Mouse (Mus musculus) hindbrain, embryonic 14.5 days (tissue): ENCODE data around the gene Timm44. TPM values are rescaled to one million over a fixed set of nuclear protein-coding genes. Genes with fewer than 3 reads are reported as not detected.
"Not testable (repeated sequence)": the region's sequence is repeated elsewhere in the genome, so short reads cannot be mapped to it uniquely, and the experiment has no call there.

ENCODE experiments used
- ATAC-seq: fragments of 200-750 bp; cut with Nextera tagmentation; 2 replicates; pipeline ENCODE4 v1.8.0; 2017; ENCODE audit warnings: moderate number of reproducible peaks, mild to moderate bottlenecking, moderate TSS enrichment, moderate library complexity; ENCODE audit not compliant: low FRiP score
- DNase-seq: peaks from one replicate; pipeline ENCODE4 v3.0.0-alpha.2; 2015; ENCODE audit warnings: low spot score
- H3K27ac ChIP-seq: fragments of 300-500 bp; sonication (generic); 2 replicates; pipeline ENCODE4 v1.5.1; 2014; ENCODE audit warnings: mild to moderate bottlenecking, moderate library complexity
- H3K27me3 ChIP-seq: fragments of 300-500 bp; sonication (generic); 2 replicates; pipeline ENCODE4 v1.6.1; 2014; ENCODE audit warnings: mild to moderate bottlenecking, low read length, mixed read lengths; ENCODE audit not compliant: control insufficient read depth, insufficient read depth
- H3K36me3 ChIP-seq: fragments of 300-500 bp; sonication (generic); replicated peaks from 2 replicates; pipeline ENCODE4 v1.6.1; 2014; ENCODE audit not compliant: control insufficient read depth, insufficient read depth
- H3K4me1 ChIP-seq: fragments of 300-500 bp; sonication (generic); replicated peaks from 2 replicates; pipeline ENCODE4 v1.6.1; 2014; ENCODE audit warnings: antibody characterized with exemption, low read length, mixed read lengths; ENCODE audit not compliant: control insufficient read depth, insufficient read depth
- H3K4me2 ChIP-seq: fragments of 300-500 bp; sonication (generic); replicated peaks from 2 replicates; pipeline ENCODE4 v1.6.1; 2014; ENCODE audit warnings: mild to moderate bottlenecking, moderate library complexity
- H3K4me3 ChIP-seq: fragments of 300-500 bp; sonication (generic); replicated peaks from 2 replicates; pipeline ENCODE4 v1.5.1; 2014; ENCODE audit warnings: mild to moderate bottlenecking, low read length
- H3K9ac ChIP-seq: fragments of 300-500 bp; sonication (generic); 2 replicates; pipeline ENCODE4 v1.6.1; 2014
- H3K9me3 ChIP-seq: fragments of 300-500 bp; sonication (generic); 2 replicates; pipeline ENCODE4 v1.6.1; 2016; ENCODE audit warnings: low read length; ENCODE audit not compliant: control insufficient read depth
- WGBS: fragments of 180-500 bp; shearing (Covaris S2); extraction: QIAGEN DNeasy Blood & Tissue Kit; methylation state at CpG from one replicate; pipeline ENCODE4 v1.1.7; 2014; 5-methylcytosine and 5-hydroxymethylcytosine counted together
- polyA plus RNA-seq: library from polyadenylated mRNA; unstranded; fragments of >200 nt; fragmentation: Nextera tagmentation; extraction: Ambion mirVana; gene quantifications from 2 replicates; pipeline ENCODE4 v1.2.1, GENCODE M21; 2014

Gene Timm44
- polyA plus RNA-seq, 1 experiment from 2014 or later: 49.1 TPM

DNA sequence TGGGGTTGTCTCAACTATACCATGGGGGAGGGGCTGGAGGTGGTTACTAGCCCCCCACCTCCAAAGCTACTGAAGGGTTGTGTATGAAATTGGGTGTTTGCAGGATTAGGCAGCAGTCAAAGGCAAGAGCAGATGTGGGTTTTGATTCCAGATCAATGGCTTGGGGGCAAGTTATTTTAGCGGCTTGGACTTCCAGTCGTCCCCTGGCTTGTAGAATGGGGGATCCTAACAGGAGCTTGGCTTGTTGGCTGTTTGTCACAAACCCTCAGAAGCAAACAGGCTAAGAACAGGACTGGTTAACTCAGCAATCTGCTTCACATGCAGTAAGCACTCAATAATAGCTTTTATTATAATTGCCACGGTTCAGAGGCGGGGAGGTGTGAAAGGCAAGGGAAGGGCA, 18.4 kb downstream of the Timm44 start:
- ATAC-seq: no peak

DNA sequence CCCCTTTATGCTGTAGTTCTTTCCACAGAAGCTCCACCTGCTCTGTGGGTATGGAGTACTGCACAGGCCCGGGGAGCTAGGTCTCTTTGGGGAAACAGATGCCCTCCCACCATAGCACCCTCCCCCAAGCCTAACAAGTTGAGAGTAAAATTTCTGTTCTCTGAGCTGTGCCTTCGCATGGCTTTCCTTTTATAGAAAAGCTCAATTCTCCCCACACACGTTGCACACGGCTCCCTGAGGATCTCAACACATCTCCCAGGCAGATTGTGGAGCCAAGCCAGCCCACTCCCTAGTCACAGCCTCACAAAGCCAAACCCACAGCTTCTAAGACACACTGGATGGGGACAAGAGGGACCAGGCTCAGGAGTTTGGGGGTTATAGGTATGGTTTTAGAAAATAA, 18.8 kb downstream of the Timm44 start:
- Histone ChIP-seq H3K9me3 (no peaks in the 10 kb centered on the region), H3K4me3 (peak overlapping the region; percentile 53; the same call in 1 of the 2 replicates), H3K4me1 (peaks cover 34% of the 10 kb centered on the region), H3K9ac (peak overlapping the region; percentile 75), H3K4me2 (peak overlapping the region; percentile 61), H3K27me3 (no peaks in the 10 kb centered on the region), H3K27ac (peak overlapping the region; percentile 38; the same call in 1 of the 2 replicates), H3K36me3 (peaks cover 50% of the 10 kb centered on the region)
- 52% methylated on average over 4 of the region's 4 CpGs for WGBS
- no peak for ATAC-seq
- DNase-seq: no peak

More for the DNA sequence above, 18.4 kb downstream of the Timm44 start:
- H3K36me3 ChIP-seq: peaks cover 55% of the 10 kb centered on the region
- H3K4me3 ChIP-seq: peak overlapping the region; percentile 53
- 54% methylated on average over 4 of the region's 4 CpGs for WGBS
- peak overlapping the region; percentile 75 for H3K9ac ChIP-seq
- H3K9me3 ChIP-seq: no peaks in the 10 kb centered on the region
- H3K4me2 ChIP-seq: peak overlapping the region; percentile 61
- peak overlapping the region; percentile 88; the same call in 1 of the 2 replicates for H3K27ac ChIP-seq
- no peak for DNase-seq
- H3K4me1 ChIP-seq: peaks cover 31% of the 10 kb centered on the region
- H3K27me3 ChIP-seq: no peaks in the 10 kb centered on the region

DNA sequence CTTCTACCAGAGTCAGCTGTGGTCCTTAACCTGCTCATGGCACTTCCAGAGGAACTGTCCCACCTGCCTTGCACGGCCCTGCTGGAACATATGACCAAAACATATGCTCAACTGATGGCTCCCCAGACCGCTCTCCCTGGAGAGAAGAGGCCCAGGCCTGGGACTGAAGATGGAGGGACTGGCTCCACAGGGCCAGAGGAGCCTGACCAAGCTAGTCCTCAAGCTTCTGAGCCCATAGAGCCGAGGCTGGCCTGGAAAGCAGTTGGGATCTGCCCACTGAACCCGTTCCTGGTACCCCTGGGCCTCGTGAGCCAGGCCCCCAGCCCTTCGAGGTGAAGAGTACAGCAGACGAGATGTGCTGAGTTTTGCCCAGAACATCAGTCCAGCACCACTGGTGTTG, 20.2 kb downstream of the Timm44 start:
- not testable (repeated sequence) for H3K27ac ChIP-seq, H3K9me3 ChIP-seq, ATAC-seq, H3K4me2 ChIP-seq, DNase-seq, H3K4me3 ChIP-seq, H3K9ac ChIP-seq, H3K27me3 ChIP-seq
- WGBS: 88% methylated on average over 7 of the region's 7 CpGs
- H3K36me3 ChIP-seq: peaks cover 38% of the 10 kb centered on the region
- H3K4me1 ChIP-seq: peaks cover 34% of the 10 kb centered on the region

DNA sequence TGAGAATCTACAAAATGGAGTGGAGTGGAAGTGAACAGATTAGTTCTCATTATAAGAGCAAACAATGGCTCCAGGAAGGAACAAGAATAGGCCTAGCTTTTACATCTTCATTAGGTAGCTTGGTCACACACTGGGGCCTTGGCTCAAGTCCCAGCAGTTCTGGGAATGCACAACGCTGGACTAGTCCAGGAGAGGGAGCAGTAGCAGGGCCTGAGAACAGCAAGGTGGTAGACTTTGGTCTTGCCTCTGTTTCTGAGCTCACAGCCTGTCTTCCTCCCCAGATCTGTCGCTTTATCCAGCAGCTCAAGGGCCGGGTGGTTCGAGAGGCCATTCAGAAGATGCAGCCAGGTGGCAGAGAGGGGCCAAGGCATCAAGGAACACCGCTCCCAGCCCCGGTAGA, 21.7 kb downstream of the Timm44 start:
- peaks cover 38% of the 10 kb centered on the region for H3K36me3 ChIP-seq
- H3K4me3 ChIP-seq: peak overlapping the region; percentile 49
- DNase-seq (peak; percentile 77), ATAC-seq (no peak)
- WGBS: 67% methylated on average over 6 of the region's 6 CpGs
- peaks cover 34% of the 10 kb centered on the region for H3K4me1 ChIP-seq
- H3K27ac ChIP-seq: peak overlapping the region; percentile 81; the same call in 1 of the 2 replicates
- peak overlapping the region; percentile 63; the same call in 1 of the 2 replicates for H3K9ac ChIP-seq
- no peaks in the 10 kb centered on the region for H3K27me3 ChIP-seq
- H3K9me3 ChIP-seq: no peaks in the 10 kb centered on the region
- H3K4me2 ChIP-seq: peak overlapping the region; percentile 72

DNA sequence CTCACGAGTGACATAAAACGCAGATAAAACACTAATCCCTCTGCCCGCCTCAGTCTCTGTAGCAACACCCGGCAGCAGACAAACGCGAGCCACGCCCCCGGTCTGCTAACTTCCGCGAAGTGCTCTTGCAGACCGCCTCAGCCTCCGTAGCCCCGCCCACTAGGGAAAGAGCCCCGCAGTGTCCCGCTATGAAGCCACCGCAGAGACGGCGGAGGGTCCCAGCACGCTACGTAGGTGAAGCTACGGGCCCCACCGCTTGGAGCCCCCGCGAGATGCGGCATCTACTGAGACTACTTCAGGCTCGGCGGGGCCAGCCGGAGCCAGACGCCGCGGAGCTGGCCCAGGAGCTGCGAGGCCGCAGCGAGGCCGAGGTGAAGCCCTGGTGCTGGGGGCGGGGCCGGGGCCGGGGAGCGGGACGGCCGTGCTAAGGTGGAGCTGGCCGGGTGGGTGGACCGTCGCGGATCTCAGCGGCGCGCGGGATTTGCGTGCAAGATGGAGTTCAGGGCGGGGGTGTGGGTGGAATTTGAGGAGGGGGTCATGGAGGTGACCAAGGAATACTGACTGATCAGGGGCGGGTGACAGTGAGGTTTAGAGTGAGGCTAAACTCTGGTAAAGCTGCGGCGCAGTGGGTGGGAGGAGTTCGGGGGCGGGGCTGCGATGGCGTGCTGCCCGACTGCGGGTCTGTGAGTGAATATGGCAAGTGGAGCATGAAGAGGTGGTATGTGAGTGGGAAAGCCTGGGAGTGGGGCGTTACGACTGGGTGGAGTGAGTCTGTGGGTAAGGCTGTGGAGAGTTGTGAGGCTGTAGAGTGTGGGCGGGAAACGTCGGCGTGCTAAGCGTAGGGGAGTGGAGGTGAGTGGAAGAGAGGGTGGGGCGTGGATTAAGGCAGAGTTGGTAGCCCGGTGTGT, 22.5 kb downstream of the Timm44 start, which contains the start of gene Snapc2:
Snapc2 (plus strand) TSS at position 147 of the 908 bp plus-strand sequence.
- peak within 1 kb of the TSS; percentile 72 for H3K4me2 ChIP-seq
- H3K4me3 ChIP-seq: peak within 1 kb of the TSS; percentile 49
- peaks cover 39% of the 10 kb centered on the region for H3K36me3 ChIP-seq
- DNase-seq: peak; percentile 93
- peak; percentile 90 for ATAC-seq
- peak within 1 kb of the TSS; percentile 63 for H3K9ac ChIP-seq
- under 1% methylated on average over 69 of the region's 69 CpGs for WGBS
- no peaks in the 10 kb centered on the region for H3K9me3 ChIP-seq
- H3K27me3 ChIP-seq: no peaks in the 10 kb centered on the region
- peak within 1 kb of the TSS; percentile 81 for H3K27ac ChIP-seq
- peaks cover 34% of the 10 kb centered on the region for H3K4me1 ChIP-seq

DNA sequence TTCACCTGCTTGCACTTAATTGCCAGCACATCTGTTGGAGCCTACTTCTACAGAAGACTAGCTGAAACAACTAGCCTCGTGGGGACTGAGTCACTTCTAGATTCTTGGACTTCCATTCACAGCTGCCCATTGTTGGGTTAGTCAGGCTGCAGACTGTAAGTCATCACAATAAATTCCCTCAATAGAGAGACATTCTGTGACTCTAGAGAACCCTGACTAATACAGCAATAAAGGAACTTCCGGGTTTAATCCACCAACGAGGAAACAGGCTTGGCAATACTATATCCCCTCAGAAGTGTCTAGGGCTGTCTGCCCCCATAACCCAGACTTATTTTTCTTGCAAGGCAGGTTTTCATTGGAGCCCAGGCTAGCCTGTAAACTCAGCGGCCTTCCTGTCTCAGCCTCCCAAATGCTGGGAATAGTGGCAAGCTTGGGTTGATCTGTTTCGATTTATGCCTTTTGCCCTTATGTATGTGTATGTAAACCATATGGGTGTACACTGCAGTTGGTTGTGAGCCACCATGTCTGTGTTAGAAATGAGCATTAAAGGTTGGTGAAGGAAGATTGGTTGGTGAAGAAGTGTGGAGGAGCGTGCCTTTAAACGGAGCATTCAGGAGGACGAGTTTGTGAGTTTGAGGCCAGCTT, 23.5 kb downstream of the Timm44 start:
- Histone ChIP-seq H3K27ac (peak overlapping the region; percentile 81), H3K27me3 (no peaks in the 10 kb centered on the region), H3K4me3 (peak overlapping the region; percentile 49), H3K4me2 (peak overlapping the region; percentile 72), H3K4me1 (peaks cover 26% of the 10 kb centered on the region), H3K36me3 (peaks cover 47% of the 10 kb centered on the region), H3K9ac (peak overlapping the region; percentile 63), H3K9me3 (no peaks in the 10 kb centered on the region)
- DNase-seq (no peak), ATAC-seq (no peak)
- WGBS: 51% methylated on average over 8 of the region's 8 CpGs

DNA sequence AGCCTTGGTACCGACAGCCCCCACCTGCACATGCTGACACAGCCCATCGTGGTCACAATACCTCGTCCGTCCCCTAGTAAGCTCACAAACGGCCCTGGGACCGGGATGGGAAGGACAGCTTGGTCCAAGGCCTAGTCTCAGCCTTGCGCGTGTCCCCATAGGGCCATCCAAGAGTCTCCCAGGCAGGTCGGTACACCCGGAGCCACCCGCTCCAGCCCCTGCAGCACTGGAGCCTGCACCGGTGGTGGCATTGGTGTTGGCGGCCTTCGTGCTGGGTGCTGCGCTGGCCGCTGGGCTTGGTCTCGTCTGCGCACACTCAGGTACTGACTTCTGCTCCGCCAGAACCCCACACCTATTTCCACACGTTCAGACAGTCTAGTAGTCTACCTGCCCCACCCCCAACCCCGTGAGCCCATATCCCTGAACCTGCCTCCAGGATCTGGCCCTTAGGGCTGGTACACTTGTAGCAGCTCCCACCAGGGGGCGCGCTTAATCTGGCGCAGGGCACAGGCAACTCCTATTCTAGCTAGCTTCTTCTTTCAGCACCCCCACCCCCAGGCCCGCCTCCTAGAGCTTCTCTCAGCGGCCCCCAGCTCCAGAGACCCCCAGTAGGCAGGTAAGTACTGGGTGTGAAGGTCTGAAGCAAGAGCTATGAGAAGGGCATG, 25.3 kb downstream of the Timm44 start:
- DNase-seq (peak; percentile 79), ATAC-seq (0 out of 2 replicates have a peak, but pooled peaks have one; percentile 3)
- Histone ChIP-seq H3K36me3 (peaks cover 47% of the 10 kb centered on the region), H3K27me3 (no peaks in the 10 kb centered on the region), H3K27ac (no peak overlapping the region), H3K9ac (0 out of 2 replicates have a peak overlapping the region, but pooled peaks have one; percentile 7), H3K4me2 (no peak overlapping the region), H3K4me1 (peaks cover 18% of the 10 kb centered on the region), H3K4me3 (no peak overlapping the region), H3K9me3 (no peaks in the 10 kb centered on the region)
- 30% methylated on average over 26 of the region's 26 CpGs for WGBS

DNA sequence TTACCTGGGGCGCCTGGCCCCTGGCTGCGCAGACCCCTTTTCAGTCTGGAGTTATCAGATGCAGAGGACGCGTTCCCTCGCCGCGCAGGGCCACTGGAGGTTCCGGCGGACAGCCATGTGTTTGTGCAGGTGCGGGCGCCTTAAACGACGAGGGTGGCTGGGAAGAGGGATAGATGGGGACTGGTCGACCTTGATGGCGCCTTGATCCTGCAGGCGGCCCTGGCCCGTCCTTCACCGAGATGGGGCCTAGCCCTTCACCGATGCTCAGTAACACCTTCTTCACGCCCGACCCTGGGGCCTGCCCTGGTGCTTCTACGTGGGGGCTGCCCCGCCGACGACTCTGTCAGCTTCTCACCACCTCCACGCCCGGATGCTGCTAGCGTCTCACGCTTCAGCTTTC, 26.5 kb downstream of the Timm44 start:
- Histone ChIP-seq H3K4me1 (peaks cover 14% of the 10 kb centered on the region), H3K4me2 (no peak overlapping the region), H3K27ac (no peak overlapping the region), H3K4me3 (no peak overlapping the region), H3K9me3 (no peaks in the 10 kb centered on the region), H3K9ac (no peak overlapping the region), H3K36me3 (peaks cover 48% of the 10 kb centered on the region), H3K27me3 (no peaks in the 10 kb centered on the region)
- ATAC-seq (no peak), DNase-seq (no peak)
- WGBS: 19% methylated on average over 29 of the region's 29 CpGs
